Mouse (Mus musculus): ENCODE measurements around the gene Spocd1. TPM values are rescaled to one million over a fixed set of nuclear protein-coding genes. Genes with fewer than 3 reads are reported as not detected.
A peak's percentile ranks its signal among the peaks of the same experiment; 100 is the strongest.

The Spocd1 gene
- 0.27 and 0.29 TPM in 2 replicates for polyA plus RNA-seq (2012; rRNA removed)

- WGBS: 57% methylated on average over 4 of the region's 4 CpGs
- Histone ChIP-seq H3K4me1 (ENCODE audit: control insufficient read depth, insufficient read depth, low read length) (no peaks in the 10 kb centered on the region), H3K27ac (ENCODE audit: insufficient read depth, low read length) (no peak within 1 kb of the TSS), H3K4me3 (replicated peaks; ENCODE audit: insufficient read depth, low read depth, low read length) (no peak within 1 kb of the TSS), H3K27me3 (ENCODE audit: control insufficient read depth, insufficient read depth, low read length) (no peaks in the 10 kb centered on the region)
- TF ChIP-seq CTCF (IDR thresholded peaks at IDR 0.05; ENCODE audit: borderline replicate concordance, insufficient read depth, low read depth, low read length) (no peak), POLR2A (IDR thresholded peaks at IDR 0.05; ENCODE audit: borderline replicate concordance, insufficient read depth, low read length) (no peak)
- no peak for DNase-seq
These were observed at the start of gene Spocd1 for GRCm38 (mm10) chr4:129928949-129929348. Gene Spocd1, plus strand, starts transcription at chr4:129929249.

GRCm38 (mm10) chr4:129880615-129881014, 48.4 kb upstream of the Spocd1 start:
- WGBS: 91% methylated on average over 7 of the region's 7 CpGs
- no peak overlapping the region for H3K4me3 ChIP-seq (replicated peaks; ENCODE audit: insufficient read depth, low read depth, low read length)

GRCm38 (mm10) chr4:129881661-129882060, 47.4 kb upstream of the Spocd1 start:
- H3K4me1 ChIP-seq (ENCODE audit: control insufficient read depth, insufficient read depth, low read length): no peaks in the 10 kb centered on the region; the same call in 1 of the 2 replicates
- H3K27ac ChIP-seq (ENCODE audit: insufficient read depth, low read length): no peak overlapping the region
- DNase-seq: no peak
- no peaks in the 10 kb centered on the region; the same call in 1 of the 2 replicates for H3K27me3 ChIP-seq (ENCODE audit: control insufficient read depth, insufficient read depth, low read length)
- TF ChIP-seq POLR2A (IDR thresholded peaks at IDR 0.05; ENCODE audit: borderline replicate concordance, insufficient read depth, low read length): no peak
- TF ChIP-seq CTCF (IDR thresholded peaks at IDR 0.05; ENCODE audit: borderline replicate concordance, insufficient read depth, low read depth, low read length): no peak
- H3K4me3 ChIP-seq (replicated peaks; ENCODE audit: insufficient read depth, low read depth, low read length): no peak overlapping the region
- 53% methylated on average over 3 of the region's 3 CpGs for WGBS

More at GRCm38 (mm10) chr4:129880615-129881014, 48.4 kb upstream of the Spocd1 start:
- Histone ChIP-seq H3K27me3 (ENCODE audit: control insufficient read depth, insufficient read depth, low read length) (no peaks in the 10 kb centered on the region; the same call in 1 of the 2 replicates), H3K27ac (ENCODE audit: insufficient read depth, low read length) (no peak overlapping the region), H3K4me1 (ENCODE audit: control insufficient read depth, insufficient read depth, low read length) (no peaks in the 10 kb centered on the region; the same call in 1 of the 2 replicates)
- no peak for DNase-seq
- TF ChIP-seq POLR2A (IDR thresholded peaks at IDR 0.05; ENCODE audit: borderline replicate concordance, insufficient read depth, low read length) (no peak), CTCF (IDR thresholded peaks at IDR 0.05; ENCODE audit: borderline replicate concordance, insufficient read depth, low read depth, low read length) (no peak)

- no peak overlapping the region for H3K4me3 ChIP-seq (replicated peaks; ENCODE audit: insufficient read depth, low read depth, low read length)
- TF ChIP-seq POLR2A (IDR thresholded peaks at IDR 0.05; ENCODE audit: borderline replicate concordance, insufficient read depth, low read length) (no peak), CTCF (IDR thresholded peaks at IDR 0.05; ENCODE audit: borderline replicate concordance, insufficient read depth, low read depth, low read length) (no peak)
- WGBS: 28% methylated on average over 11 of the region's 11 CpGs
- DNase-seq: peak in 1 of 2 experiments; percentile 6
- no peaks in the 10 kb centered on the region; the same call in 1 of the 2 replicates for H3K4me1 ChIP-seq (ENCODE audit: control insufficient read depth, insufficient read depth, low read length)
- H3K27me3 ChIP-seq (ENCODE audit: control insufficient read depth, insufficient read depth, low read length): no peaks in the 10 kb centered on the region; the same call in 1 of the 2 replicates
- no peak overlapping the region for H3K27ac ChIP-seq (ENCODE audit: insufficient read depth, low read length)
These were observed 46.3 kb upstream of the Spocd1 start for GRCm38 (mm10) chr4:129882555-129883293.

GRCm38 (mm10) chr4:129884041-129884930, 44.8 kb upstream of the Spocd1 start:
- WGBS: 54% methylated on average over 12 of the region's 12 CpGs
- TF ChIP-seq POLR2A (IDR thresholded peaks at IDR 0.05; ENCODE audit: borderline replicate concordance, insufficient read depth, low read length) (no peak), CTCF (IDR thresholded peaks at IDR 0.05; ENCODE audit: borderline replicate concordance, insufficient read depth, low read depth, low read length) (no peak)

GRCm38 (mm10) chr4:129889661-129890060, 39.4 kb upstream of the Spocd1 start:
- 76% methylated on average over 10 of the region's 10 CpGs for WGBS
- no peaks in the 10 kb centered on the region for H3K27me3 ChIP-seq (ENCODE audit: control insufficient read depth, insufficient read depth, low read length)
- no peak for DNase-seq
- H3K4me1 ChIP-seq (ENCODE audit: control insufficient read depth, insufficient read depth, low read length): no peaks in the 10 kb centered on the region
- TF ChIP-seq POLR2A (IDR thresholded peaks at IDR 0.05; ENCODE audit: borderline replicate concordance, insufficient read depth, low read length): no peak
- TF ChIP-seq CTCF (IDR thresholded peaks at IDR 0.05; ENCODE audit: borderline replicate concordance, insufficient read depth, low read depth, low read length): no peak
- no peak overlapping the region for H3K4me3 ChIP-seq (replicated peaks; ENCODE audit: insufficient read depth, low read depth, low read length)
- H3K27ac ChIP-seq (ENCODE audit: insufficient read depth, low read length): no peak overlapping the region

More at GRCm38 (mm10) chr4:129884041-129884930, 44.8 kb upstream of the Spocd1 start:
- no peak overlapping the region for H3K27ac ChIP-seq (ENCODE audit: insufficient read depth, low read length)
- H3K4me1 ChIP-seq (ENCODE audit: control insufficient read depth, insufficient read depth, low read length): no peaks in the 10 kb centered on the region; the same call in 1 of the 2 replicates
- H3K4me3 ChIP-seq (replicated peaks; ENCODE audit: insufficient read depth, low read depth, low read length): no peak overlapping the region
- no peaks in the 10 kb centered on the region; the same call in 1 of the 2 replicates for H3K27me3 ChIP-seq (ENCODE audit: control insufficient read depth, insufficient read depth, low read length)
- DNase-seq: peak in 1 of 2 experiments; percentile 12

GRCm38 (mm10) chr4:129890094-129890493, 39.0 kb upstream of the Spocd1 start:
- H3K4me1 ChIP-seq (ENCODE audit: control insufficient read depth, insufficient read depth, low read length): no peaks in the 10 kb centered on the region
- TF ChIP-seq POLR2A (IDR thresholded peaks at IDR 0.05; ENCODE audit: borderline replicate concordance, insufficient read depth, low read length): no peak
- TF ChIP-seq CTCF (IDR thresholded peaks at IDR 0.05; ENCODE audit: borderline replicate concordance, insufficient read depth, low read depth, low read length): no peak
- no peak overlapping the region for H3K27ac ChIP-seq (ENCODE audit: insufficient read depth, low read length)
- no peak overlapping the region for H3K4me3 ChIP-seq (replicated peaks; ENCODE audit: insufficient read depth, low read depth, low read length)
- no peak for DNase-seq
- no peaks in the 10 kb centered on the region for H3K27me3 ChIP-seq (ENCODE audit: control insufficient read depth, insufficient read depth, low read length)
- WGBS: 80% methylated on average over 7 of the region's 7 CpGs

Measured in cerebellum, adult 2 months (tissue).